Mouse (Mus musculus): ENCODE results near the gene Rab5a. TPM values are rescaled to one million over a fixed set of nuclear protein-coding genes. Genes with fewer than 3 reads are reported as not detected.

The Rab5a gene
- 5.2 and 5.6 TPM in 2 replicates for polyA plus RNA-seq (2012; rRNA removed)

GRCm38 (mm10) chr17:53478858-53479603 lies at the start of gene Rab5a:
Gene Rab5a, plus strand, starts transcription at chr17:53479234.

GRCm38 (mm10) chr17:53462603-53463495 lies 16.2 kb upstream of the Rab5a start, which contains the start of gene Efhb:
Gene Efhb, minus strand, starts transcription at chr17:53463321.

GRCm38 (mm10) chr17:53539351-53539750 lies 60.3 kb downstream of the Rab5a start, which contains the start of gene Pp2d1:
Gene Pp2d1, minus strand, starts transcription at chr17:53539451.

Other genes starting within 250 kb of the Rab5a start
- 0.13 and 0.43 TPM in 2 replicates for gene Efhb, start 15.9 kb upstream of the Rab5a start, polyA plus RNA-seq (2012; rRNA removed)
- gene Pp2d1, start 60.2 kb downstream of the Rab5a start, polyA plus RNA-seq (2012; rRNA removed): not detected in 2 replicates
- 12.0 and 12.6 TPM in 2 replicates for gene Kat2b, start 87.6 kb downstream of the Rab5a start, polyA plus RNA-seq (2012; rRNA removed)
- gene Sgo1, start 210.1 kb downstream of the Rab5a start, polyA plus RNA-seq (2012; rRNA removed): 0.41 and 0.61 TPM in 2 replicates